Mouse (Mus musculus) CD8-positive naive resting alpha-beta T cell, adult 2 months (primary cell): ENCODE data around the gene Alyref.

Experiments used
- DNase-seq, 2 experiments: peaks; one replicate each; pipeline ENCODE4 v3.0.0; 2022; ENCODE audit warnings: low read depth in 2 of 2, low spot score in 2 of 2

The Alyref gene

DNA sequence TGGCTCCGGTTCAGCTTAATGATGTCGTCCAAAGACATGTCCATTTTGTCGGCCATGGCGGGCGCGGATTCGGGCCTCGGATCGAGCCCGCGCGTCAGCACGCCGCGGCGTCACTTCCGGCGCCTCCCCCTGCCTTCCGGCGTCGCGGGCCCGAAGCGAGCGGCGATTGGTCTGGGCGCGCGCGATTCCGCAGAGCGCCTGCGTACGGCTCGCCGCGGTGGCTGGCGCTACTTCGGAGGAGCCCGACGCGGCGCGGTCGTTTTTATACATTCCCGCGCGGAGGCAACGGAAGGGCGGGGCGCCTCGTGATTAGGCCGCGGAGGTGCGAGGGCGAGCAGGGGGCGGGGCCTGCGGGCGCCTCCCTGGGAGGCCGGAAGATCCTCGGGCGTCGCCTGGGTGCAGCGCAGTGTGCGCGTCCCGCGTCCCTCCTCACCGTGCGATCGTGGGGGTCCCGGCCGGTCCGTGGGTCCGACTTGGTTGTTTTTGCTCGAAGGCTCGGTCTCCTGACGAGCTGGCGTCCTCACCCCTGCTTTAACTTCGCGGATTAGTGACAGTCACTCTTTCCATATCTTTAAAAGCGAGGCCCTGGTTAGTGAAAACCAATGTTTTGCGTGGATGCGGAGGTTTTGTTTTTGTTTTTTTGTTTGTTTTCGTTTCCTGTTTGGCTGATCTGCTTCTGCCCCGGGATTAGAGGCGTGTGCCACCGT is at the start of gene Alyref, which contains the start of gene Anapc11:
Alyref (minus strand) TSS at position 83 of the 707 bp plus-strand sequence.
Anapc11 (plus strand) TSS at position 139 of the 707 bp plus-strand sequence.
- peak; percentile 86 to 87 for DNase-seq

DNA sequence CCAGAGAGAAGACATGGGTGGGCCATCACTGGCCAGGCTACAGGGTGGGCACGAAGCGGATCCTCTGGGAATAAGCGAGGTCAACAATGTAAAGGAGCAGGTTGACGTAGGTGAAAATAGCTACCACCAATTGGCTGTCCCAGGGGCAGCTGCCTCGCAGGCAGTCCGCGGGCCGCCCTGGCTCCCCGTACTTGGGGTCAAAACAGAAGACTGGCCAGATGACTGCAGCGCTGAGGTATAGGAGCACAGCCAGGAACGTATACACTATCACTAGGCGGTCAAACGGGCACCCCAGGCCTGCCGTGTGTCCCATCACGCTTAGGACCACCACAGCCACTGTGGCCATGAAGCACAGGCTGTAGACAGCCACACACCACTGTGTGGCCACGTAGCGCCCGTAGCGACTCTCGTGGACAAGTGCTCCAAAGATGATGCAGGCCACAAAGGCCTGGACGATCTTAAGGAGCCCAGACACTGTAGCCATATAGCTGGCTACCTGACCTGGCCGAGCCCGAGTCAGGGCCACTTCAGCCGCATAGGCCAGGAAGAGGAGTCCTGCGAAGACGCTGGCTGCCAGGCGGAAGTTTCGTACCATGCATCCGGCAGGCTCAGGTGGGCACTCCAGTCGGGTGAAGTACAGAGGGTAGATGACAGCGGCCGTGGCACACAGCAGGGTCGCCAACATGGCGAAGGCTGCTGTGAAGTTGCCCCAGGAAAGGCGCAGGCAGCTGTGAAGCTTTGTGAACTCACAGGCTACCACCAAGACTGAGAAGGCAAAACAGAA is 49.1 kb upstream of the Alyref start:
- no peak for DNase-seq

GRCm38 (mm10) chr11:120643601-120643987 is 45.4 kb upstream of the Alyref start, which contains the start of gene Pycr1:
Gene Pycr1, minus strand, starts transcription at chr11:120643769.
- peak; percentile 82 to 87 for DNase-seq

- DNase-seq, result no peak
Measured at GRCm38 (mm10) chr11:120642939-120643600, 44.9 kb upstream of the Alyref start.

DNA sequence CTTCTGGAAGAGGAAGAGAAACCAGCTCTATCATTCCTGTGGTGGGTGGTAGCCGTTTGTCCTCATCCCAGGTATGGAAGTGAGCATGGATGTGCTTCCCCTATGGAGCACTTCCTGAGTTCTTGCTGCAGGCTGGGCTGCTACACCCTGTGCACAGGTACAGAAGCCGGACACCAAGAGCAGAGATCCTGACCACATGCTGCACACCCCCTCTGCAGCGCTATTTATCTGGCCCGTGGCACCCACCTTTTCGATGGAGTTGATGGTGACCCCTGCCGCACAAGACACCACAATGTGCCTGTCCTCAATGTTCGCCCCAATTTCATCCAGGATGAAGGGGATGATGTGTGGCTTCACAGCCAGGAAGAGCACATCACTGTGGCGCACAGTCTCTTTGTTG is 43.7 kb upstream of the Alyref start:
- DNase-seq, result no peak

GRCm38 (mm10) chr11:120641255-120641654 is 43.1 kb upstream of the Alyref start:
- no peak for DNase-seq

DNA sequence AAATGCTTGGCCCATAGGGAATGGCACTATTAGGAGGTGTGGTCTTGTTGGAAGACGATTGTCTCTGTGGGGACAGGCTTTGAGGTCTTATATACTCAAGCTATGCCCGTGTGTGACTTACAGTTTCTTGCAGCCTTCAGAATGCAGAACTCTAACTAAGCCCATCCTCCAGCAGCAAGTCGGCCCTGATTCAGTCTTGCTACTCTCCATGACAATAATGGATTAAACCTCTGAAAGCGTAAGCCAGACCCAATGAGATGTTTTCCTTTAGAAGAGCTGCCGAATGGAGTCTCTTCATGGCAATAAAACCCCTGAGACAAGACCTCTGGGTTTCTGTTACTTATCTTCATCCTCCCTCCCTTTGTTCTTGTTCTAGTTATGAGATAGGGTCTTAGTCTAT is 36.6 kb upstream of the Alyref start:
- no peak for DNase-seq

- DNase-seq, result peak; percentile 76 to 78
Measured at GRCm38 (mm10) chr11:120633520-120634343, 35.6 kb upstream of the Alyref start, which contains the start of gene Mafg. Gene Mafg, minus strand, starts transcription at chr11:120633600.

DNA sequence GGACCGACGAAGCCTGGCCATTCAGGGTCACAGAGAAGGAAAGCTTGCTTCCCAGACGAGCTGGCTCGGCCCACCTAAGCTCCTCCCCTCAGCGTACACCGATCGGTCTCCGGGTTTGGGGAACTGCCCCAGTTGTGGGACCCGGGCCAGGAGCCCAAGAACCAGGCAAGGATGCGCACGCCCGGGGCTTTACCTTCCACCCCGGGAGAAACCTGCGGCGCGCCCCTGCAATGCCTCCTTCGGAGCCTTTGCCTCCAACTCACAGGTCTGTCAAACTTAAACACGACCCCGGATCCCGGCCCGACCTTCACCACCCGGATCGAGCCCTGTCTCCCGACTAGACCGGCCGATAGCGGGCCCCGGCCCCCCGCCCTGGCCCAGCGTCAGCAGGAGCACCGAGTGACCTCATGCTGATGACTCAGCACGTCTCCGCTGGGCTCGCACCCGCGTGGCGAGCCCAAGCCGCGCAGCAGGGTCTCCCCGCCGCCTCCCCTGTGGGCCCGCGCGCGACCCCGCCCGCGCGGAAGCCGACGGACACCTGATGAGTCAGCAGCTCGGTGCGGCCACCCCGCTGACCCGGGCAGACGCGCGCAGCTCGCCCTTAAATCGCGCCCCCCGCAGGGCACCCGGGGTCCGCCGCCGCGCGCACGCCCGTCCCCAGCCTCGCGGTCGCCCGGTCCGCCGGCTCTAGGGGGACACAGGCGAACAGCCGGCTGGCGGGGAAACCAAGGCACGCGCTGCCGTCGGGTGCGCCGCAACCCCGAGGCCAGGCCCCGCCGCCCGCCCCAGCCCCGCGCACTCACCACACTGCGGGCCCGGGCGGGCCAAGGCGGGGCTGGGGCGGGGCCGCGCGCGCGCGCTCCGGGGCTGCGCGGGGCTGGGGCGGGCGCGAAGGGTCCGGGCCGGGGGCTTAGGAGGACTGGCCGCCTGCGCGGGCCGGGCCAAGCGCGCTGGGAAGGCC is 34.7 kb upstream of the Alyref start:
- DNase-seq, result no peak

GRCm38 (mm10) chr11:120631726-120632448 is 33.7 kb upstream of the Alyref start:
- DNase-seq, result no peak

DNA sequence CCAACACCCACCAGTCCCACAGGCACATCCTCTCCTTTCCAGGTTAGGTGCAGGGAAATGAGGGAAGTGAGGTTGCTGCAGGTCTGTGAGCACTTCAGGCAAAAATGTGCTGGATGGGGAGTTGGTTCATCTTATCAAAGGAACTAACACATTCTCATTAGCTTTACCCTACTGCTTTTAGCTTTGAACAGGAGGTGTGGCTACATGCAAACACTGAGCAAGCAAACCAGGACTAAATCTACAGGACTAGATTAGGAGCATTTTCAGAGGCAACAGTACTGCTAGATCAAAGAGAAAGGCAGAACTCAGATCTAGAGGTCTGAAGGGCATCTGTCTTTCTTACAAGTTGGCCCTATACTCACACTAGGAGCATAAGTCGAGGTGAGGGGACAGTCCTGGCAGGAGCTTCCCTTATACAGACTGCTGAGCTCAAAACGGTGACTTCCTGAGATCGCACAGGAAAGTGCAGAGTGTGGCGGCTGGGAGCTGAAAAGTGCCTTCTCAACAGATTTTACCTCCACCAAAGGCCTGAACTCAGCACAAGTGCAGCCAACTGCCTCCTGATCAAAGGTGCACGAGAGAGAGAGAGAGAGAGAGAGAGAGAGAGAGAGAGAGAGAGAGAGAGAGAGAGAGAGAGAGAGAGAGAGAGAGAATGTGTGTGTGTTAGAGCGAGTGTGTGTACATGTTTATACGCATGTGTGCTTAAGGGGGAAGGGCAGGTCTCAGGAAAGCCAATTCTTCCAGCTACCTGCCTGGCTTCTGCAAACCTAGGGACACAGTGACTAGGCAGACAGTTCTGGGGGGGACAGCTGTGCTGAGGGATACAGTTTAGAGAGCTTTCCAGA is 32.9 kb upstream of the Alyref start:
- no peak for DNase-seq

DNA sequence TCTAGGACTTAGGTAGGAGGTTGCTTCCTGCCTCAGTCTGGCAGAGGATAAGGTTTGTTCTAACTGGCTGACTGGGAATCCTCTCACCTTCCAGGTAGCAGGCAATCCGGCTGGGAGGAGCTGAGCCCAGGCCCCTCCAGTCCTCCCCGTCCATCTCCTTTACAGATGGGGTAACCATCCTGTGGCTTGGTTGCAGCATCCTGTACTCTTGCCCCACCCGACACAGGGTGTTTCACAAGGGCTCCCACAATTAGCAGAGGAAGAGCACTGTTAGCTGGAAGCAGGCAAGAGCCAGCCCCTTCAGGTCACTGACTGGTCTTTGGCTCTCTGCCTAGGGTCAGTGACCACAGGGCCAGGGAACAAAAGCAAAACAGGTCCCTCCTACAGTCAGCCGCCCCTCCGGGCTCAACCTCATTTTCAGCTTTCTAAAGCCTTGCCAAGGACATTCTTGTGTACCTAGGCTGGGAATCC is 32.3 kb upstream of the Alyref start:
- no peak for DNase-seq

DNA sequence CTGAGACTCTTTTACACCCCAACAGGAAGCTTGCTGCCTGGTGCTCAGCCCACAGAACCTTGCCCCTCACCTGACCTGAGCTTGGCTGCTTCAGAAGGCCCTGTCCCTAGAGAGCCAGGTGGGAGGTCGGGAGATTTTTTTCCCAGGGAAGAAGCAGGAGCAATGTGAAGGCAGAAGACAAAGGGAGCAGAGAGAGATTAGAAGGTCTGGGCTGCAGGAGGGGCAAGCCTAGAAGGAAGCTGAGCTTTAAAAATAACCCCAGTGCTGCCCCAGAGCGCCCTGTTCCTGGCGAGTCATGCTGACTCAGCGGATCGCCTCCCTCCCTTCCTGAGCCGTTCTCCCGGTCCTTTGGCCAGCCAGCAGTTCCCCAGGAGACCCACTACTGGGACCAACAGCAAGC is 31.7 kb upstream of the Alyref start:
- DNase-seq, result no peak

- DNase-seq, result peak in 1 of 2 experiments; percentile 42
Measured at GRCm38 (mm10) chr11:120629341-120629730, 31.2 kb upstream of the Alyref start.

DNA sequence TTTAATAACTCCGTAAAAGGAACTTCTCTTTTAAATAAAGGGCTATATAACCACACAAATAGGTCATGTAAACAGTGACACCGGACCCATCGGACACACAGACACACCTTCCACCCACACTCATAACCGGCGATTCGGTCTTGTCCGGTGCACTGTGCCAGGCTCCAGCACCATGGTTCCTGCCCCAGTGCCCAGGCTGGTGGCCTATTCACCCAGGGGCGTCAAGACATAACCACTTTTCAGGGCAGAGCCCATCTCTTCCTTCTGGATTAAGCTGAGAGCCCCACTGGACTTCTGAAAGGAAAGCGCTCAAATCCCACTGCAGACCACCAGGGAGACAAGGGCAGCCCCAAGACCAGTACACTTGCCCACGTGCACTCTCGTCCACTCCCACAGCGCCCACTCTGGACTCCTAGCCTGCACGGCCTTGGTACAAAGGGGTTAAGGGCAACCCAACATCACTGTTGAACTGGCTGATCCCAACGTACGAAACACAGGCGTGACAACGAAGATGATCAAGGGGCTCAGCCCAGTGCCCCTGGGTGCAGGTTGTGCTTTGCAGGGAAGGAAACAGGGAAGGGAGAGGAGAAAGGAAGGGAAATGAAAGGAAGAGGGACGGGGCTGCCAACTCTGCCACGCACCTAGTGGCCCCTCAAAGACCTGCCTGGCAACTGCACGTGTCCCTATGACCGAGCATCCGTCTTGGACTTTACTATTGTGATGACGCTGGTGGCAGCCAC is 30.6 kb upstream of the Alyref start:
- no peak for DNase-seq

GRCm38 (mm10) chr11:120627468-120628300 is 29.5 kb upstream of the Alyref start:
- DNase-seq, result peak; percentile 56 to 60
